ENCODE assay signal across 8 mouse cellular contexts in the genomic region with DNA sequence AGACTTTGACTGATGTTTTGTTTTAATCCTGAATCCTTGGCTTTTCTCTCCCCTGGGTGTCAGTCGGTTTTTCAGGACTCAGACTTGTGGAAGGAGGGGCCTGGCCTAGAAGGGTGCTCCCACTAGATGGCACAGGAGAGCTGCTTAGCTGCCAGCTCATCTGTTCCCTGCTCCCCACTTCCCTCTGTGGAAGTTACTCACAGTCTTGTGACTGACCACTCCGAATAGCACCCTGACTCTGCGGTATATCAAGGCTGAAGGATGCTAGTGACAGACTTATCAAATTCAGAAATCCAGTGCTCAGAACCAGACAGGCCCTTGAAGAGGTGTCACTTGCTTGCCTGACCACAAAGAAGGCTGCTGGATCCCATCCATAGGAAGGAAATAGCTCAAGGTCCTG. TPM values are rescaled to one million over a fixed set of nuclear protein-coding genes. Genes with fewer than 3 reads are reported as not detected.
DNase-seq lines count a peak whose midpoint lies in the region; ATAC-seq and TF ChIP-seq lines count a peak whose summit lies in the region.

No protein-coding gene starts in this region.

- H3K9ac ChIP-seq in hindbrain, embryonic 13.5 days, result no peak overlapping the region
- H3K9ac ChIP-seq in midbrain, postnatal 0 days (replicated peaks; ENCODE audit: low read length, poor library complexity, severe bottlenecking), result no peak overlapping the region

- TF ChIP-seq CTCF in midbrain, postnatal 0 days (IDR thresholded peaks at IDR 0.05), result peak; percentile 86

- no peaks in the 10 kb centered on the region for H3K27me3 ChIP-seq in hindbrain, embryonic 10.5 days (ENCODE audit: insufficient read depth, poor library complexity, severe bottlenecking)
- no peaks in the 10 kb centered on the region for H3K27me3 ChIP-seq in hindbrain, embryonic 13.5 days
- H3K27me3 ChIP-seq in embryonic facial prominence, embryonic 10.5 days (replicated peaks; ENCODE audit: low read depth, poor library complexity, severe bottlenecking), result no peaks in the 10 kb centered on the region
- H3K27me3 ChIP-seq in limb, embryonic 10.5 days (ENCODE audit: low read depth, poor library complexity, severe bottlenecking), result no peaks in the 10 kb centered on the region
- H3K27me3 ChIP-seq in midbrain, postnatal 0 days (ENCODE audit: insufficient read depth, low read length), result no peaks in the 10 kb centered on the region

- 31% methylated on average over 3 of the region's 3 CpGs for WGBS in hindbrain, embryonic 10.5 days
- 22% methylated on average over 3 of the region's 3 CpGs for WGBS in hindbrain, embryonic 13.5 days
- 25% methylated on average over 3 of the region's 3 CpGs for WGBS in embryonic facial prominence, embryonic 10.5 days
- WGBS in limb, embryonic 10.5 days, result 25% methylated on average over 3 of the region's 3 CpGs
- 28% methylated on average over 3 of the region's 3 CpGs for whole genome bisulfite sequencing in midbrain, postnatal 0 days

- no peak for ATAC-seq in hindbrain, embryonic 13.5 days (ENCODE audit: low FRiP score)
- ATAC-seq in midbrain, postnatal 0 days (ENCODE audit: low FRiP score), result no peak; the same call in 1 of the 2 replicates

- peaks cover 7% of the 10 kb centered on the region for H3K4me1 ChIP-seq in hindbrain, embryonic 10.5 days (replicated peaks)
- peaks cover 8% of the 10 kb centered on the region for H3K4me1 ChIP-seq in hindbrain, embryonic 13.5 days (replicated peaks)
- peaks cover 44% of the 10 kb centered on the region for H3K4me1 ChIP-seq in embryonic facial prominence, embryonic 10.5 days
- peaks cover 28% of the 10 kb centered on the region for H3K4me1 ChIP-seq in limb, embryonic 10.5 days
- H3K4me1 ChIP-seq in midbrain, postnatal 0 days (ENCODE audit: insufficient read depth, low read length), result no peaks in the 10 kb centered on the region

- no peaks in the 10 kb centered on the region for H3K9me3 ChIP-seq in hindbrain, embryonic 10.5 days
- H3K9me3 ChIP-seq in hindbrain, embryonic 13.5 days, result no peaks in the 10 kb centered on the region
- H3K9me3 ChIP-seq in embryonic facial prominence, embryonic 10.5 days, result no peaks in the 10 kb centered on the region
- no peaks in the 10 kb centered on the region for H3K9me3 ChIP-seq in limb, embryonic 10.5 days (replicated peaks)
- no peaks in the 10 kb centered on the region for H3K9me3 ChIP-seq in midbrain, postnatal 0 days (ENCODE audit: low read length)

- DNase-seq in hindbrain, embryonic 10.5 days (ENCODE audit: low spot score), result peak; percentile 52
- DNase-seq in embryonic facial prominence, embryonic 10.5 days (ENCODE audit: low spot score), result peak; percentile 57
- DNase-seq in heart, adult 9 months (ENCODE audit: low spot score in 2 of 2), result peak; percentile 83 to 85
- DNase-seq in kidney, adult 8-10 months, result peak; percentile 71 to 76
- DNase-seq in limb, embryonic 10.5 days (ENCODE audit: low spot score), result peak; percentile 54
- DNase-seq in midbrain, postnatal 0 days (ENCODE audit: low spot score), result peak; percentile 80
- peak; percentile 52 to 71 for DNase-seq in spleen, postnatal 4 days (ENCODE audit: low spot score in 2 of 2)

- peaks cover 65% of the 10 kb centered on the region for H3K36me3 ChIP-seq in hindbrain, embryonic 10.5 days
- peaks cover 37% of the 10 kb centered on the region for H3K36me3 ChIP-seq in hindbrain, embryonic 13.5 days
- H3K36me3 ChIP-seq in embryonic facial prominence, embryonic 10.5 days (replicated peaks), result peaks cover 58% of the 10 kb centered on the region
- peaks cover 56% of the 10 kb centered on the region for H3K36me3 ChIP-seq in limb, embryonic 10.5 days
- H3K36me3 ChIP-seq in midbrain, postnatal 0 days (ENCODE audit: insufficient read depth, low read length), result peaks cover 41% of the 10 kb centered on the region

- no peak overlapping the region for H3K4me2 ChIP-seq in hindbrain, embryonic 13.5 days
- no peak overlapping the region for H3K4me2 ChIP-seq in midbrain, postnatal 0 days (ENCODE audit: low read depth, low read length, poor library complexity, severe bottlenecking)

- H3K27ac ChIP-seq in hindbrain, embryonic 10.5 days, result peak overlapping the region; percentile 23; the same call in 1 of the 2 replicates
- no peak overlapping the region for H3K27ac ChIP-seq in hindbrain, embryonic 13.5 days
- no peak overlapping the region; the same call in 1 of the 2 replicates for H3K27ac ChIP-seq in embryonic facial prominence, embryonic 10.5 days (replicated peaks)
- H3K27ac ChIP-seq in limb, embryonic 10.5 days, result no peak overlapping the region
- H3K27ac ChIP-seq in midbrain, postnatal 0 days (ENCODE audit: low read depth, low read length), result no peak overlapping the region

- H3K4me3 ChIP-seq in hindbrain, embryonic 10.5 days, result no peak overlapping the region
- no peak overlapping the region for H3K4me3 ChIP-seq in hindbrain, embryonic 13.5 days
- H3K4me3 ChIP-seq in embryonic facial prominence, embryonic 10.5 days, result no peak overlapping the region
- H3K4me3 ChIP-seq in limb, embryonic 10.5 days, result no peak overlapping the region
- H3K4me3 ChIP-seq in midbrain, postnatal 0 days (ENCODE audit: low read depth, low read length), result no peak overlapping the region

RNA-seq across cellular contexts. Expression of gene Rho, which starts 30.5 kb away (rescaled TPM):
- polyA plus RNA-seq in hindbrain, embryonic 10.5 days (2016; fragmentation: Nextera tagmentation; extraction: Ambion mirVana), result 0.20 and 0.37 TPM in 2 replicates
- 0.21 and 0.58 TPM in 2 replicates for polyA plus RNA-seq in hindbrain, embryonic 13.5 days (2015; fragmentation: Nextera tagmentation; extraction: Ambion mirVana)
- polyA plus RNA-seq in embryonic facial prominence, embryonic 10.5 days (2016; fragmentation: Nextera tagmentation; extraction: Ambion mirVana), result 0.33 and 0.51 TPM in 2 replicates
- polyA plus RNA-seq in limb, embryonic 10.5 days (2016; fragmentation: Nextera tagmentation; extraction: Ambion mirVana), result 0.24 and 0.31 TPM in 2 replicates
- 0.11 TPM in 1 of 2 replicates, not detected in the other for total RNA-seq in midbrain, postnatal 0 days (2014; rRNA removed)
- polyA plus RNA-seq in midbrain, postnatal 0 days (2015; fragmentation: Nextera tagmentation; extraction: Ambion mirVana), result 0.12 and 0.39 TPM in 2 replicates

RNA-seq across cellular contexts. Expression of gene H1foo, which starts 43.7 kb away (rescaled TPM):
- not detected in 2 replicates for polyA plus RNA-seq in hindbrain, embryonic 10.5 days (2016; fragmentation: Nextera tagmentation; extraction: Ambion mirVana)
- polyA plus RNA-seq in hindbrain, embryonic 13.5 days (2015; fragmentation: Nextera tagmentation; extraction: Ambion mirVana), result not detected in 2 replicates
- not detected in 2 replicates for polyA plus RNA-seq in embryonic facial prominence, embryonic 10.5 days (2016; fragmentation: Nextera tagmentation; extraction: Ambion mirVana)
- polyA plus RNA-seq in limb, embryonic 10.5 days (2016; fragmentation: Nextera tagmentation; extraction: Ambion mirVana), result not detected in 2 replicates
- total RNA-seq in midbrain, postnatal 0 days (2014; rRNA removed), result not detected in 2 replicates
- not detected in 2 replicates for polyA plus RNA-seq in midbrain, postnatal 0 days (2015; fragmentation: Nextera tagmentation; extraction: Ambion mirVana)

RNA-seq across cellular contexts. Expression of gene Ift122, which starts 47.8 kb away (rescaled TPM):
- 28.8 and 30.6 TPM in 2 replicates for polyA plus RNA-seq in hindbrain, embryonic 10.5 days (2016; fragmentation: Nextera tagmentation; extraction: Ambion mirVana)
- polyA plus RNA-seq in hindbrain, embryonic 13.5 days (2015; fragmentation: Nextera tagmentation; extraction: Ambion mirVana), result 25.3 and 27.7 TPM in 2 replicates
- polyA plus RNA-seq in embryonic facial prominence, embryonic 10.5 days (2016; fragmentation: Nextera tagmentation; extraction: Ambion mirVana), result 30.7 and 31.4 TPM in 2 replicates
- polyA plus RNA-seq in limb, embryonic 10.5 days (2016; fragmentation: Nextera tagmentation; extraction: Ambion mirVana), result 28.0 and 34.2 TPM in 2 replicates
- 31.7 and 42.7 TPM in 2 replicates for total RNA-seq in midbrain, postnatal 0 days (2014; rRNA removed)
- 22.6 and 24.3 TPM in 2 replicates for polyA plus RNA-seq in midbrain, postnatal 0 days (2015; fragmentation: Nextera tagmentation; extraction: Ambion mirVana)

RNA-seq across cellular contexts. Expression of gene Mbd4, which starts 47.9 kb away (rescaled TPM):
- polyA plus RNA-seq in hindbrain, embryonic 10.5 days (2016; fragmentation: Nextera tagmentation; extraction: Ambion mirVana), result 24.6 and 31.7 TPM in 2 replicates
- polyA plus RNA-seq in hindbrain, embryonic 13.5 days (2015; fragmentation: Nextera tagmentation; extraction: Ambion mirVana), result 10.7 and 13.3 TPM in 2 replicates
- polyA plus RNA-seq in embryonic facial prominence, embryonic 10.5 days (2016; fragmentation: Nextera tagmentation; extraction: Ambion mirVana), result 33.2 and 34.2 TPM in 2 replicates
- 35.3 and 37.8 TPM in 2 replicates for polyA plus RNA-seq in limb, embryonic 10.5 days (2016; fragmentation: Nextera tagmentation; extraction: Ambion mirVana)
- total RNA-seq in midbrain, postnatal 0 days (2014; rRNA removed), result 4.8 and 5.8 TPM in 2 replicates
- polyA plus RNA-seq in midbrain, postnatal 0 days (2015; fragmentation: Nextera tagmentation; extraction: Ambion mirVana), result 4.1 and 5.2 TPM in 2 replicates
